Mouse (Mus musculus) CH12.LX (cell line): ENCODE results near the gene Gsta1. TPM values are rescaled to one million over a fixed set of nuclear protein-coding genes. Genes with fewer than 3 reads are reported as not detected.

Experiments used
- DNase-seq: peaks from one replicate; pipeline ENCODE4 v3.0.0-alpha.2; 2013; ENCODE audit errors: extremely low read depth
- H3K27ac ChIP-seq: 2 replicates; pipeline ENCODE4 v1.5.1; 2012; ENCODE audit warnings: low read depth, mild to moderate bottlenecking, control low read depth, moderate library complexity; ENCODE audit not compliant: insufficient read depth
- H3K27me3 ChIP-seq: replicated peaks from 2 replicates; pipeline ENCODE3; 2012; ENCODE audit warnings: inconsistent platforms
- H3K36me3 ChIP-seq, 2 experiments: replicated peaks in 1 of 2; 2 replicates each; pipeline versions ENCODE3 to v1.6.1; 2012; ENCODE audit warnings: inconsistent platforms in 1 of 2, low read length in 1 of 2, mild to moderate bottlenecking in 1 of 2, mixed read lengths in 1 of 2, moderate library complexity in 1 of 2; ENCODE audit not compliant: control insufficient read depth in 1 of 2, insufficient read depth in 1 of 2
- H3K4me1 ChIP-seq, 2 experiments: 2 replicates each; pipeline ENCODE4 v1.6.1; 2012; ENCODE audit warnings: inconsistent platforms in 1 of 2, moderate library complexity in 1 of 2; ENCODE audit not compliant: insufficient read depth in 2 of 2, control insufficient read depth in 1 of 2
- H3K4me2 ChIP-seq: 2 replicates; pipeline ENCODE4 v1.6.1; 2012; ENCODE audit warnings: low read depth, mild to moderate bottlenecking, control low read depth; ENCODE audit not compliant: poor library complexity, insufficient read depth, severe bottlenecking
- H3K4me3 ChIP-seq, 3 experiments: fragments of 150-350 bp in 1 of 3; sonication (generic) in 1 of 3; replicated peaks in 1 of 3; 2 replicates each; pipeline versions ENCODE3 to v1.5.1; 2011 to 2012; ENCODE audit warnings: low read depth in 2 of 3, low read length in 2 of 3, mild to moderate bottlenecking in 2 of 3, moderate library complexity in 2 of 3, control low read depth in 1 of 3, improper control_type of control experiment in 1 of 3, inconsistent platforms in 1 of 3, mixed read lengths in 1 of 3; ENCODE audit not compliant: poor library complexity in 1 of 3
- H3K79me2 ChIP-seq: replicated peaks from 2 replicates; pipeline ENCODE4 v1.6.1; 2012; ENCODE audit warnings: mild to moderate bottlenecking, moderate library complexity; ENCODE audit not compliant: control insufficient read depth, poor library complexity, insufficient read depth, severe bottlenecking; ENCODE audit errors: extremely low read depth
- H3K9ac ChIP-seq: 2 replicates; pipeline ENCODE4 v1.6.1; 2012; ENCODE audit warnings: low read depth, mild to moderate bottlenecking, control low read depth, moderate library complexity; ENCODE audit not compliant: insufficient read depth
- H3K9me3 ChIP-seq: replicated peaks from 2 replicates; pipeline ENCODE3; 2012; ENCODE audit warnings: low read length, inconsistent platforms, mixed read lengths
- BHLHE40 ChIP-seq: IDR thresholded peaks from 2 replicates; pipeline ENCODE4 v1.6.1; 2011; ENCODE audit warnings: mild to moderate bottlenecking, low read depth, low read length, improper control_type of control experiment
- E2F4 ChIP-seq: IDR thresholded peaks from 2 replicates; pipeline ENCODE4 v1.6.1; 2011; ENCODE audit warnings: low read depth, low read length, improper control_type of control experiment; ENCODE audit not compliant: insufficient replicate concordance
- ELF1 ChIP-seq: IDR thresholded peaks from 2 replicates; pipeline ENCODE4 v1.6.1; 2014; ENCODE audit warnings: low read depth, mild to moderate bottlenecking, inconsistent platforms, low read length, improper control_type of control experiment
- EP300 ChIP-seq: IDR thresholded peaks from 2 replicates; pipeline ENCODE4 v1.6.1; 2011; ENCODE audit warnings: low read length, improper control_type of control experiment
- ETS1 ChIP-seq: conservative IDR thresholded peaks from 2 replicates; pipeline ENCODE4 v1.6.1; 2012; ENCODE audit warnings: low read depth, mild to moderate bottlenecking, inconsistent platforms, low read length, improper control_type of control experiment, moderate library complexity
- GABPA ChIP-seq: IDR thresholded peaks from 2 replicates; pipeline ENCODE4 v1.6.1; 2012; ENCODE audit warnings: low read depth, low read length, improper control_type of control experiment, inconsistent platforms; ENCODE audit not compliant: insufficient replicate concordance
- HCFC1 ChIP-seq: IDR thresholded peaks from 2 replicates; pipeline ENCODE4 v1.6.1; 2012; ENCODE audit warnings: low read depth, mild to moderate bottlenecking, inconsistent platforms, low read length, improper control_type of control experiment
- IRF4 ChIP-seq: IDR thresholded peaks from 2 replicates; pipeline ENCODE4 v1.6.1; 2014; ENCODE audit warnings: low read depth, mild to moderate bottlenecking, inconsistent platforms, low read length, improper control_type of control experiment
- MEF2A ChIP-seq: IDR thresholded peaks from 2 replicates; pipeline ENCODE4 v1.6.1; 2014; ENCODE audit warnings: low read depth, mild to moderate bottlenecking, inconsistent platforms, low read length, improper control_type of control experiment, borderline replicate concordance
- NRF1 ChIP-seq: IDR thresholded peaks from 2 replicates; pipeline ENCODE4 v1.6.1; 2014; ENCODE audit warnings: low read depth, mild to moderate bottlenecking, inconsistent platforms, low read length, improper control_type of control experiment, moderate library complexity
- PAX5 ChIP-seq: IDR thresholded peaks from 2 replicates; pipeline ENCODE4 v1.6.1; 2012; ENCODE audit warnings: low read length, inconsistent platforms, mixed read lengths
- RCOR1 ChIP-seq: conservative IDR thresholded peaks from 2 replicates; pipeline ENCODE4 v1.6.1; 2012; ENCODE audit warnings: low read depth, mild to moderate bottlenecking, inconsistent platforms, low read length, improper control_type of control experiment
- SIN3A ChIP-seq: IDR thresholded peaks from 2 replicates; pipeline ENCODE4 v1.6.1; 2012; ENCODE audit warnings: low read length, improper control_type of control experiment, inconsistent platforms
- SMC3 ChIP-seq: IDR thresholded peaks from 2 replicates; pipeline ENCODE4 v1.6.1; 2011; ENCODE audit warnings: low read depth, low read length, improper control_type of control experiment
- TCF12 ChIP-seq: IDR thresholded peaks from 2 replicates; pipeline ENCODE4 v1.6.1; 2014; ENCODE audit warnings: low read depth, mild to moderate bottlenecking, inconsistent platforms, low read length, improper control_type of control experiment
- UBTF ChIP-seq: IDR thresholded peaks from 2 replicates; pipeline ENCODE4 v1.6.1; 2012; ENCODE audit warnings: low read depth, mild to moderate bottlenecking, inconsistent platforms, low read length, improper control_type of control experiment, moderate library complexity
- USF1 ChIP-seq: IDR thresholded peaks from 2 replicates; pipeline ENCODE4 v1.6.1; 2014; ENCODE audit warnings: low read depth, mild to moderate bottlenecking, inconsistent platforms, low read length, improper control_type of control experiment
- USF2 ChIP-seq: conservative IDR thresholded peaks from 2 replicates; pipeline ENCODE4 v1.6.1; 2011; ENCODE audit warnings: low read depth, low read length, improper control_type of control experiment
- ZC3H11A ChIP-seq: IDR thresholded peaks from 2 replicates; pipeline ENCODE4 v1.6.1; 2012; ENCODE audit warnings: low read depth, mild to moderate bottlenecking, inconsistent platforms, low read length, improper control_type of control experiment
- ZKSCAN1 ChIP-seq: IDR thresholded peaks from 2 replicates; pipeline ENCODE4 v1.6.1; 2012; ENCODE audit warnings: low read depth, inconsistent platforms, low read length, improper control_type of control experiment, borderline replicate concordance
- ZNF384 ChIP-seq: IDR thresholded peaks from 2 replicates; pipeline ENCODE4 v1.6.1; 2012; ENCODE audit warnings: low read depth, low read length, improper control_type of control experiment, inconsistent platforms
- dilution Hi-C: fragments of 300-500 bp; cut with MboI; formaldehyde crosslinking; loops from 2 replicates; pipeline ENCODE4 v1.14.3; 2020; ENCODE audit warnings: low sequenced_read_pairs; ENCODE audit not compliant: extremely low pct_unique_long_range_greater_than_20kb, extremely low pct_ligation_motif_present
- in situ Hi-C: fragments of 300-500 bp; cut with MboI; formaldehyde crosslinking; loops from 3 replicates; pipeline ENCODE4 v1.14.3; 2019; ENCODE audit warnings: low sequenced_read_pairs, low pct_ligation_motif_present, low pct_unique_long_range_greater_than_20kb, mixed read lengths
- polyA plus RNA-seq: library from polyadenylated mRNA; unstranded; fragments of >175 nt; gene quantifications from 2 replicates; pipeline ENCODE4 v1.2.1, GENCODE M21; 2012; ENCODE audit warnings: low read depth; ENCODE audit not compliant: insufficient read length
- total RNA-seq, 2 experiments: library from RNA; depleted of rRNA; stranded (reverse); fragments of 300-350 nt in 1 of 2; fragments of >200 nt in 1 of 2; gene quantifications; 2 replicates each; pipeline ENCODE4 v1.2.3; 2012 to 2014

Gsta1 gene
- total and polyA plus RNA-seq, 3 experiments = not detected

GRCm38 (mm10) chr9:78217074-78217473 is 13.4 kb upstream of the Gsta1 start:
- H3K36me3 ChIP-seq = no peaks in the 10 kb centered on the region
- H3K4me3 ChIP-seq = no peak overlapping the region
- H3K27me3 ChIP-seq = no peaks in the 10 kb centered on the region
- H3K79me2 ChIP-seq = no peaks in the 10 kb centered on the region
- no peak for DNase-seq
- H3K27ac ChIP-seq = no peak overlapping the region
- dilution Hi-C loops = no loop called here
- TF ChIP-seq HCFC1 (no peak), MEF2A (no peak)
- in situ Hi-C loops = no loop called here
- no peak overlapping the region for H3K4me2 ChIP-seq
- H3K9me3 ChIP-seq = peaks cover 2% of the 10 kb centered on the region
- H3K9ac ChIP-seq = no peak overlapping the region
- H3K4me1 ChIP-seq = no peaks in the 10 kb centered on the region; a peak in 1 of 4 replicates

- dilution Hi-C loops (no loop called here), in situ Hi-C loops (no loop called here)
- Histone ChIP-seq H3K27me3 (no peaks in the 10 kb centered on the region), H3K36me3 (no peaks in the 10 kb centered on the region), H3K79me2 (no peaks in the 10 kb centered on the region), H3K4me3 (no peak overlapping the region), H3K4me1 (no peaks in the 10 kb centered on the region), H3K4me2 (peak overlapping the region; percentile 22), H3K27ac (no peak overlapping the region), H3K9ac (no peak overlapping the region), H3K9me3 (no peaks in the 10 kb centered on the region)
- no peak for TF ChIP-seq GABPA
- no peak for TF ChIP-seq ELF1
- TF ChIP-seq SIN3A = no peak
- peak; percentile 5; the same call in 1 of the 2 replicates for TF ChIP-seq USF1
- TF ChIP-seq SMC3 = no peak
- peak; percentile 39; the same call in 1 of the 2 replicates for TF ChIP-seq BHLHE40
- no peak for TF ChIP-seq ETS1
- TF ChIP-seq USF2 = 0 out of 2 replicates have a peak, but pooled peaks have one; percentile 13
- no peak for TF ChIP-seq E2F4
- no peak for TF ChIP-seq UBTF
- no peak for TF ChIP-seq ZKSCAN1
- no peak for DNase-seq
Observed at GRCm38 (mm10) chr9:78222616-78223015, 7.8 kb upstream of the Gsta1 start.

GRCm38 (mm10) chr9:78223221-78223902 is 7.1 kb upstream of the Gsta1 start:
- dilution Hi-C loops = no loop called here
- Histone ChIP-seq H3K27me3 (no peaks in the 10 kb centered on the region), H3K79me2 (no peaks in the 10 kb centered on the region), H3K9ac (no peak overlapping the region)
- TF ChIP-seq BHLHE40 (no peak), IRF4 (no peak), ELF1 (no peak), USF1 (no peak), ZC3H11A (no peak), ZNF384 (no peak), PAX5 (no peak), USF2 (no peak), SIN3A (no peak), NRF1 (no peak), EP300 (no peak), TCF12 (no peak), RCOR1 (no peak)
- TF ChIP-seq, all 38 proteins: peak for 0
- in situ Hi-C loops = no loop called here
- no peak overlapping the region for H3K4me2 ChIP-seq
- peaks cover 0 to 5% of the 10 kb centered on the region in 2 experiments; a peak in 2 of 4 replicates for H3K4me1 ChIP-seq
- no peak overlapping the region for H3K4me3 ChIP-seq
- H3K27ac ChIP-seq = no peak overlapping the region
- no peak for DNase-seq
- no peaks in the 10 kb centered on the region for H3K36me3 ChIP-seq
- H3K9me3 ChIP-seq = no peaks in the 10 kb centered on the region
